Mouse (Mus musculus) spleen, postnatal 4 days (tissue): ENCODE measurements around the gene Olfr988.
"Not testable (repeated sequence)": the region's sequence is repeated elsewhere in the genome, so short reads cannot be mapped to it uniquely, and the experiment has no call there.

Experiments
- DNase-seq, 2 experiments: peaks; one replicate each; pipeline ENCODE4 v3.0.0; 2022; ENCODE audit warnings: low spot score in 2 of 2

Gene Olfr988

GRCm38 (mm10) chr2:85363127-85363526 is at the start of gene Olfr988:
Gene Olfr988, minus strand, starts transcription at chr2:85363227.
- not testable (repeated sequence) for DNase-seq

DNA sequence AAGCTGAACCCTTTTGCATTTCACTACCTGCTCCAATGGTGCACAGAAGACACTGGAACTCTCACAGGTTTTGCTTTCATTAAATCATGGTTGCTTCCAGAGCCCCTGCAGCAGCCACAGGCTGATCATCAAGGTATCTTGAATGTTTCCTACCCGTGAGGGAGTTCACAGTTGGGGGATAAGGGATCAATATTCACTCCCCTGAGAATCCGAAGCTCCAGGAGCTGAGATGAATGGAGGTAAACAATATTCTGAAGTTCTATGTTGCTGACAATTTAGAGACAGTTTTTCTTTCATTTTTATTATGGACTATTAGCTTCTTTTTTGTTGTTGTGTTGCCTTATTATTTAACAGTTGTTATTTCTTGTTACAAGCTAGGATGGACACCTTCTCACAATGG is 46.3 kb upstream of the Olfr988 start, which contains the start of gene Olfr992:
Gene Olfr992 (minus strand): TSS at position 101 of the 400 bp plus-strand sequence.
- DNase-seq = no peak

GRCm38 (mm10) chr2:85339972-85340371 is 23.1 kb downstream of the Olfr988 start:
- DNase-seq = no peak

GRCm38 (mm10) chr2:85339215-85339614 is 23.8 kb downstream of the Olfr988 start, which contains the start of gene Olfr987:
Gene Olfr987, minus strand, starts transcription at chr2:85339315.
- DNase-seq = not testable (repeated sequence)

DNA sequence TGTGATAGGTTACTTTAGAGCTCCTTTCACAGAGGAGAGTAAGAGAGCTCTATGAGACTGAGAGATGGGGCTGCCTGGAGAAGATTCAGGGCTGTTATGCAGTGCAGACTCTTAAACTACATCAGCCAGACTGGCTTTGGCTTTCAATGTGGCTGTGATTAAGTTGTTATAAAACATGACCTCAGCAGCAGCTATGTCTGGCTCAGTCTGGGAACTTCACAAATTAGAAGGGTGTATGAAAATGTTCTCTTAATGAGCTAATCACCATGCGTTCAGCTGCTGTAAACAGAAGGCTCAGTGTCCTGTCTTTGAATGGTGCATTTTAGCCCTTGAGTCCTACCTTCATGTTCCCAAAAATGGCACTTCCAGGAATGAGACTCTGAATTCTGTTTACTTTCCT is 43.9 kb downstream of the Olfr988 start:
- DNase-seq = no peak
